ENCODE assay signal across 9 mouse cellular contexts in genomic region chr10:75834721-75835120, GRCm38 (mm10). TPM values are rescaled to one million over a fixed set of nuclear protein-coding genes. Genes with fewer than 3 reads are reported as not detected.
A peak's percentile ranks its signal among the peaks of the same experiment; 100 is the strongest.
DNase-seq lines count a peak whose midpoint lies in the region; ATAC-seq and TF ChIP-seq lines count a peak whose summit lies in the region.
"Had no signal": no experiment of that assay in that cellular context is flagged by ENCODE, and none has a peak within 500 bp of the region (broad histone marks: within the 10 kb centered on the region; RNA-seq: fewer than 3 reads in every experiment).

No protein-coding gene starts in this region.

- no peaks in the 10 kb centered on the region for H3K9me3 ChIP-seq in liver, embryonic 13.5 days (replicated peaks)

- WGBS in heart, adult 2 months = 14% methylated on average over 9 of the region's 9 CpGs
- 3% methylated on average over 9 of the region's 9 CpGs for WGBS in thymus, adult 2 months
- WGBS in liver, embryonic 13.5 days (ENCODE audit: insufficient replicate concordance) = 4% methylated on average over 9 of the region's 9 CpGs

- H3K27ac ChIP-seq in heart, adult 2 months = peak overlapping the region; percentile 81
- peak overlapping the region; percentile 87 for H3K27ac ChIP-seq in thymus, adult 2 months (ENCODE audit: control insufficient read depth, insufficient read depth, low read length)
- H3K27ac ChIP-seq in liver, embryonic 13.5 days = peak overlapping the region; percentile 86

- intact Hi-C loops in heart, adult 2 months (cut with DNase I) = loop anchor here (2.0 to 5.0 kb wide), 2 partner anchors 18 to 52 kb away; partner anchors contain the start of genes Gm20441 and Gstt3

- TF ChIP-seq EP300 in heart, adult 2 months (IDR thresholded peaks at IDR 0.05; ENCODE audit: insufficient read depth, low read depth, low read length) = no peak

- H3K79me2 ChIP-seq in heart, adult 2 months (replicated peaks; ENCODE audit: control insufficient read depth, insufficient read depth, low read length) = no peaks in the 10 kb centered on the region

- TF ChIP-seq CTCF in heart, adult 2 months (IDR thresholded peaks at IDR 0.05) = no peak
- no peak for TF ChIP-seq CTCF in thymus, adult 2 months (IDR thresholded peaks at IDR 0.05; ENCODE audit: borderline replicate concordance, control insufficient read depth, extremely low read depth, insufficient read depth, low read length, poor library complexity)

- H3K36me3 ChIP-seq in heart, adult 2 months (ENCODE audit: control insufficient read depth, insufficient read depth, low read length) = no peaks in the 10 kb centered on the region
- H3K36me3 ChIP-seq in thymus, adult 2 months (ENCODE audit: control insufficient read depth, insufficient read depth, low read length) = no peaks in the 10 kb centered on the region
- H3K36me3 ChIP-seq in liver, embryonic 13.5 days = no peaks in the 10 kb centered on the region

- H3K27me3 ChIP-seq in heart, adult 2 months (ENCODE audit: control insufficient read depth, insufficient read depth, low read length) = no peaks in the 10 kb centered on the region
- no peaks in the 10 kb centered on the region for H3K27me3 ChIP-seq in thymus, adult 2 months (ENCODE audit: control insufficient read depth, insufficient read depth, low read length)
- peaks cover 21% of the 10 kb centered on the region for H3K27me3 ChIP-seq in liver, embryonic 13.5 days

- DNase-seq in heart, adult 2 months = no peak
- DNase-seq in heart, adult 8-10 months (ENCODE audit: low spot score) = no peak
- no peak for DNase-seq in thymus, adult 2 months
- DNase-seq in thymus, postnatal 0 days (ENCODE audit: low spot score) = no peak
- DNase-seq in liver, embryonic 13.5 days = no peak
- DNase-seq in adrenal gland, postnatal 14 days = no peak
- no peak for DNase-seq in cerebellum, adult 9-10 months
- no peak for DNase-seq in urinary bladder, postnatal 25 days (ENCODE audit: low spot score)

- ATAC-seq in liver, embryonic 13.5 days (ENCODE audit: low read depth) = no peak

- peak overlapping the region; percentile 57 for H3K9ac ChIP-seq in heart, adult 2 months (ENCODE audit: low read depth, low read length)
- H3K9ac ChIP-seq in liver, embryonic 13.5 days = peak overlapping the region; percentile 79

- no peak for TF ChIP-seq POLR2A in heart, adult 2 months (IDR thresholded peaks at IDR 0.05; ENCODE audit: insufficient read depth, low read depth, low read length)
- TF ChIP-seq POLR2A in thymus, adult 2 months (IDR thresholded peaks at IDR 0.05; ENCODE audit: control insufficient read depth, extremely low read depth, insufficient read depth, low read length, poor library complexity) = no peak

- H3K4me1 ChIP-seq in heart, adult 2 months (ENCODE audit: control insufficient read depth, insufficient read depth, low read length) = peaks cover 2% of the 10 kb centered on the region
- H3K4me1 ChIP-seq in thymus, adult 2 months (replicated peaks; ENCODE audit: control insufficient read depth, insufficient read depth, low read length) = peaks cover 26% of the 10 kb centered on the region
- H3K4me1 ChIP-seq in liver, embryonic 13.5 days (replicated peaks) = peaks cover 60% of the 10 kb centered on the region

- H3K4me3 ChIP-seq in heart, adult 2 months = peak overlapping the region; percentile 48
- H3K4me3 ChIP-seq in thymus, adult 2 months (ENCODE audit: control insufficient read depth, insufficient read depth, low read length) = peak overlapping the region; percentile 84
- peak overlapping the region; percentile 67 for H3K4me3 ChIP-seq in liver, embryonic 13.5 days (replicated peaks)

- H3K4me2 ChIP-seq in liver, embryonic 13.5 days = peak overlapping the region; percentile 80

RNA-seq across cellular contexts. Expression of gene Gstt2, which starts 2.5 kb away (rescaled TPM):
- total RNA-seq in heart, adult 2 months (2021) = 10 to 100 TPM in 1 of 2 experiments, 1 to 10 TPM in 1; 8.0 to 12.8 TPM
- polyA plus RNA-seq in heart, adult 2 months (2012; rRNA removed) = 53.4 and 69.1 TPM in 2 replicates
- total RNA-seq in heart, adult 8-10 months (2022) = 10 to 100 TPM in 3 of 4 experiments, 1 to 10 TPM in 1; 7.3 to 16.9 (median 13.2) TPM
- polyA plus RNA-seq in thymus, adult 2 months (2012; rRNA removed) = 174 and 216 TPM in 2 replicates
- 77.5 and 78.6 TPM in 2 replicates for polyA plus RNA-seq in thymus, postnatal 0 days (2015; fragmentation: Nextera tagmentation; extraction: Ambion mirVana)
- 35.3 and 39.2 TPM in 2 replicates for polyA plus RNA-seq in liver, embryonic 13.5 days (2015; fragmentation: Nextera tagmentation; extraction: Ambion mirVana)
- 33.3 and 40.9 TPM in 2 replicates for total RNA-seq in adrenal gland, postnatal 14 days (2021)

RNA-seq across cellular contexts. Expression of gene Gstt4, which starts 12.4 kb away (rescaled TPM):
- total RNA-seq in heart, adult 2 months (2021) = not detected
- 0.29 and 0.44 TPM in 2 replicates for polyA plus RNA-seq in heart, adult 2 months (2012; rRNA removed)
- not detected for total RNA-seq in heart, adult 8-10 months (2022)
- 0.19 and 0.26 TPM in 2 replicates for polyA plus RNA-seq in thymus, adult 2 months (2012; rRNA removed)
- 0.14 and 0.18 TPM in 2 replicates for polyA plus RNA-seq in thymus, postnatal 0 days (2015; fragmentation: Nextera tagmentation; extraction: Ambion mirVana)
- not detected in 2 replicates for polyA plus RNA-seq in liver, embryonic 13.5 days (2015; fragmentation: Nextera tagmentation; extraction: Ambion mirVana)
- 0.59 and 0.79 TPM in 2 replicates for total RNA-seq in adrenal gland, postnatal 14 days (2021)
- polyA plus RNA-seq: C2C12 had no signal

RNA-seq across cellular contexts. Expression of gene Mif, which starts 25.3 kb away (rescaled TPM):
- 100 to 1,000 TPM; 200 to 220 TPM for total RNA-seq in heart, adult 2 months (2021)
- 375 and 556 TPM in 2 replicates for polyA plus RNA-seq in heart, adult 2 months (2012; rRNA removed)
- 100 to 1,000 TPM; 216 to 258 (median 253) TPM for total RNA-seq in heart, adult 8-10 months (2022)
- 1,833 and 2,007 TPM in 2 replicates for polyA plus RNA-seq in thymus, adult 2 months (2012; rRNA removed)
- 1,368 and 1,597 TPM in 2 replicates for polyA plus RNA-seq in thymus, postnatal 0 days (2015; fragmentation: Nextera tagmentation; extraction: Ambion mirVana)
- 877 and 1,047 TPM in 2 replicates for polyA plus RNA-seq in liver, embryonic 13.5 days (2015; fragmentation: Nextera tagmentation; extraction: Ambion mirVana)
- 259 and 296 TPM in 2 replicates for total RNA-seq in adrenal gland, postnatal 14 days (2021)

RNA-seq across cellular contexts. Expression of gene Gstt1, which starts 36.3 kb away (rescaled TPM):
- 10 to 100 TPM; 15.8 to 16.8 TPM for total RNA-seq in heart, adult 2 months (2021)
- 52.1 and 58.5 TPM in 2 replicates for polyA plus RNA-seq in heart, adult 2 months (2012; rRNA removed)
- 10 to 100 TPM; 15.7 to 26.4 (median 22.1) TPM for total RNA-seq in heart, adult 8-10 months (2022)
- polyA plus RNA-seq in thymus, adult 2 months (2012; rRNA removed) = 15.4 and 19.2 TPM in 2 replicates
- 2.2 and 2.8 TPM in 2 replicates for polyA plus RNA-seq in thymus, postnatal 0 days (2015; fragmentation: Nextera tagmentation; extraction: Ambion mirVana)
- 49.2 and 50.2 TPM in 2 replicates for polyA plus RNA-seq in liver, embryonic 13.5 days (2015; fragmentation: Nextera tagmentation; extraction: Ambion mirVana)
- 69.1 and 93.9 TPM in 2 replicates for total RNA-seq in adrenal gland, postnatal 14 days (2021)

RNA-seq across cellular contexts. Expression of gene Gstt3, which starts 53.5 kb away (rescaled TPM):
- 1 to 10 TPM; 2.9 to 5.7 TPM for total RNA-seq in heart, adult 2 months (2021)
- 7.1 and 9.0 TPM in 2 replicates for polyA plus RNA-seq in heart, adult 2 months (2012; rRNA removed)
- 1 to 10 TPM; 3.0 to 5.6 (median 5.0) TPM for total RNA-seq in heart, adult 8-10 months (2022)
- polyA plus RNA-seq in thymus, adult 2 months (2012; rRNA removed) = 7.7 and 8.6 TPM in 2 replicates
- 9.9 and 10.1 TPM in 2 replicates for polyA plus RNA-seq in thymus, postnatal 0 days (2015; fragmentation: Nextera tagmentation; extraction: Ambion mirVana)
- polyA plus RNA-seq in liver, embryonic 13.5 days (2015; fragmentation: Nextera tagmentation; extraction: Ambion mirVana) = 8.0 and 10.3 TPM in 2 replicates
- total RNA-seq in adrenal gland, postnatal 14 days (2021) = 20.2 and 21.2 TPM in 2 replicates
